Mouse (Mus musculus) G1E-ER4 (cell line): Measurements from ENCODE around the gene Ttc30b. TPM values are rescaled to one million over a fixed set of nuclear protein-coding genes. Genes with fewer than 3 reads are reported as not detected.

ENCODE experiments used
- GATA1 ChIP-seq: IDR thresholded peaks from one replicate; pipeline ENCODE4 v1.8.0; 2012; ENCODE audit warnings: low read length, inconsistent platforms
- polyA plus RNA-seq: library from polyadenylated mRNA; stranded (reverse); fragments of >175 nt; gene quantifications from 2 replicates; pipeline ENCODE4 v1.2.3, GENCODE M21; 2012

The Ttc30b gene
- polyA plus RNA-seq, 1 experiment = 0.72 TPM

DNA sequence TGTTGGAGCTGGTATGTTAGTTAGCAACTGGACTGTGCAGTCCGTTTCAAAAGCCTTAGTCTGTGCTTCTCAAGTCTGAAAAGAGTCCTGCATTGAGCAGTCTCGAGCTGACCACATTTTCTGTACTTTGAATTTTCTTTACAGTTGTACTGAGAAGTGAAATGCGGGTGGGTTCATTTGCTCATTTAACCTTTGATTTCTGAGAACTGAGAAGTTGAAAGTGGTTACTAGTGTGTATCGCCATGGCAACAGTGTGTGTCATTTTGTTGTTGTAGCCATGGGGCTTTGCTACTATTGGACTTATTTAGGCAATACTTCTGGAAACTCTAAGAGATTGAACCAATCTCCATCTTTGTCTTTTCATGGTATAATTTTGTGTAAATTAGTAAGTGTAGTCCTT, 46.4 kb downstream of the Ttc30b start:
- no peak for TF ChIP-seq GATA1

Other genes with a start within 250 kb of the Ttc30b start
- gene Nfe2l2, start 233.9 kb downstream of the Ttc30b start, polyA plus RNA-seq = 11.4 and 13.8 TPM in 2 replicates
- gene Agps, start 106.4 kb downstream of the Ttc30b start, polyA plus RNA-seq = 9.3 and 13.2 TPM in 2 replicates
- gene Ttc30a2, start 39.6 kb upstream of the Ttc30b start, polyA plus RNA-seq = not detected in 2 replicates
- not detected in 2 replicates for gene Ttc30a1, start 43.4 kb upstream of the Ttc30b start, polyA plus RNA-seq